Mouse (Mus musculus) embryo, embryonic 10 days (tissue): ENCODE results near the gene Nedd9.

ENCODE experiments used
- DNase-seq: peaks from one replicate; pipeline ENCODE4 v3.0.0-alpha.2; 2015; ENCODE audit warnings: low spot score

Gene Nedd9

DNA sequence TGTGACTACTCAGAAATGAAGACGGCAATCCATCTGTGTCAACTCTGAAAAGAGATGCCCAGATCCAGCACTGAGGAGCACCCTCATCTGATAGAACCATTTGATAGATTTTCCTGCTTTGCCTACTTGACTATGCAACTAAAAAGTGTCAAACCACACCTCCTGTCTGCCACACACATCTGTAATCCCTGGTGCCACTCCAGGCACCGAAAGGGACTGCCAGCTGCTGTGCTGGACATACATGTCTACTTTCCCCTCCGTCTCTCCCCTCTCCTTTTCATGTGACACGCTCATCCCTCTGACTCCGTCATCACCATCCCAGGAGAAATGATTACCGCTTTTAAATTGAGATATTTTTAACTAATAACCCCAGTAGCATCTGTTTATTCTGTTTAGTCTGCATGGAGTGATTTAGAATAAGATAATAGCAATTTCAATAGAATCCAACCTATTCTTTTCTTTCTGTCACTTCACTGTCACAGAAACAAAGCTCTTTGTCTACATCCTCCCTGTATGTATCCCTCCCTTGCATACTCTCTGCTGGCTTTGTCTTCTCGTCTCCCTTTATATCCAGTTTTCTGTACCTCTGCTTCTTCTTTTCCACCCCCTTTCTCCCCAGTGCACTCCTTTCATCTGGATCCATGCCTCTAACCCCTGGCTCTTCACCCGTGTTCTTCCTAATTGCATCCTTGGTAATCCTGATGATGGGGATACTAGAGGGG lies 5.0 kb upstream of the Nedd9 start:
- DNase-seq, result no peak

DNA sequence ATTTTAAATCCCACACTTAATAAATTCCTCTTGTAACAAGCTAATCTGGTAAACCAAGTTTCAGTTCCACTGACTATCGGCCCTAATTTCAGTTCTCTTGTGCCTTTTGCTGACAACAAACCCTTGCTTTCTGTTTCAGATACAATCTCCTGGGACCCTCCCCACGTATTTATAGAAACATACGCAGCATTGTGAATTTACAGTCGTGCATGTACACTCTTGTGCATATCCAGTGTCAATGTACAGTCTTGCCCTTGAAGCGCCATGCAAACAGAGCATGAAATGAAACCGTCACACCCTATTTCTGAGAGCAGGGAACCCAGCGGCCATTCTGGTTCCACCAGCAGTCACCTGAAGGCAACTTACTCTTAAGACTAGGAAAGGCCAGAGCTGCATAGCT lies 4.4 kb upstream of the Nedd9 start:
- no peak for DNase-seq

DNA sequence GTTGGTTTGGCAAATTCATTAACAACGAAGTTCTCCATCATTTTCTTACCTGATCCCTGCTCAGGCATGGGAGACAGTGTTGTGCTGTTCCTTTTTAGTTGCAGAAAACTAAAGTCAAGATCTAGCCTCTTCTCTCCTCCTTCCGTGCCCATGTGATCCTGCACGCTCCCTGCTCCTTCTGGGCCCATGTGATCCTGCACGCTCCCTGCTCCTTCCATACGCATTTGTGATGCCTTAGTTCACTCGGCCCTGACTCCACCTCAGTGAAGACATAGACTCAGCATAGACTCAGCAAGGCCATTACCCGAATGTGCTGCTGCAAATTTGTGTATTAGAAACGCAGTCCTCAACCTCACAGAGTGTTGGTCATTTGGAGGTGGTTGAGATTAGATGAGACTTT lies 3.1 kb upstream of the Nedd9 start:
- no peak for DNase-seq

DNA sequence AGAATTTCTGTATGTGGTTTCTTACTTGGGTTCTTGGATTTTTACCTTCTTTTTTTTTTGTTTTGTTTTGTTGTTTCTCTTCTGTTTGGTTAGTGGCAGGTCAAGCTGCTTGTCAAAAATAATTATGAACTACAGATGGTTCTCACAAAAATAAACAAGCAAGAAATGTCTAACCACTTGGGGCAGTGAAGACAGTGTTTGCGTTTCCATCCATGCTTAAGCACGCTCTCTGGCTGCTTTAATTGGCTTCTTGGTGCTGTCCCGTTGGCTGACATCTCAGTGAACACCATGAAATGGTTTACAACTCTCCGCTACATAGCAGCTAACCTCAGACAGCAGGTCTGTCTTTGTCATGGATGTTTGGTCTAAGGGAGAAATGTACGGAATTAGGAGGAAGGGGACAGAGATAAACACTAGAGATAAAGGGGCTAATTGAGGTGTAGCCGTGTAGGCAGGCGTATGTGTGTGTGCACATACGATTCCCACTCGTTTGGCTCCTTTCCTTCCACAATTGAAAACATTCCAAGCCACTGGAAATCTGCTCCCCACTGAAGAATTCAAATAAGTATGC lies 2.6 kb upstream of the Nedd9 start:
- DNase-seq, result no peak

DNA sequence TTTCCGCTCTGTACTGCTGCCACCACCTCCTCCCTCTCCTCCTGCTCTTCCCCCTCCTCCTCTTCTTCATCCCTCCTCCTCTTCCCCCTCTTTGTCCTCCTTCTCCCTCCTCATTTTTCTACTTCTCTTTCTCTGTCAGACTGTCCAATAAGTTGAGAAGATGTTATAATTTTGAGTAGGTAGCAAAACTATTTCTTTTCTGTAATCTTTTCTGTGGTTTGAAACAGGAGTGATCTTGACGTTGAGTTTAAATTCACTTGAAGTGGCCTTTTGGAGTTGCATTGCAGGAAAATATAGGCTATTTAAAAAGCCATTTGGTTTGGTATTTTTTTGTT lies 214 bp upstream of the Nedd9 start:
- no peak for DNase-seq

DNA sequence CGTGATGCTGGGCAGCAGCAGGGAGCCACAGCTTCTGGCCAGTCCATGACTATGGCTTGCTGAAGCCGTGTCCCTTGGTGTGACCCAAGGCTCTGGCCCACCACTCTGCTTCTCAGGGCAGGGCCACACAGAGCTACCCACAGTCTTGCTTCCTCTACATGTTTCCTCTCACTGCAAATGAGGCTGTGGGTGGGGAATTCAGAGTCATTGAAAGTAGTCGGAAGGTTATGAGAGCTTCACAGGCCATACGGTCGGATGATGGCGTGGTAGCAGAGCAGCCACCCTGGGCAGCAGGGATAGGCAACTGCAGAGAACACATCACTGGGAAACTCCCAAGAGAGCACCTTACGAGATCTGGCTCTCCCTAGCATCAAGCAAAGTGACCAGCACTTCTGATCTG lies 3.2 kb downstream of the Nedd9 start:
- no peak for DNase-seq

DNA sequence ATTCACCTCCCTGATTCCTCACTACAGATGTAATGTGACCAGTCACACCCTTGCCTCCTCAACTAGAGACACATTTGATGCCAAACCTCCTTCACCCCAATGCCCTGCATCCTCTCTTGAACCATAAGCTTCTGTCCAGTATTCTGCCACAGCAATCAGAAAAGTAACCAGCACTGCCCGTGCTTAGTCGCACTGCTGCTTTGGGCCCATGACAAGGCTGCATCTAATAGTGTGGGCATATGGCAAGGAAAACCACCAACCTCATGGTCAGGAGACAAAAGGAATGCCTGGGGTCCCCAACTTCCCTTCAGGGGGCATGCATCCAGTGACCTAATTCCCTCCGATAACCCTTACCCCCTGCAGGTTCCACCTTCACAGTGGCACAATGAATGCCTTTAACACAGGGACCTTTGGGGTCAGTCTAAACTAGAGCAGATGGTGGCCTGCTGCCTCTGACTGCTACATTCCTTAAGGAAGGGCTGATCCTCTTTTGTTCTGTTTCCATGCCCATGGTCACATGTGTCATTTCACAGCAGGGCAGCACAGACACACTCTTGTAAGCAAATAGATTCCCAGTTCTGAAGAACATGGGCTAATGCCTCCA lies 4.7 kb downstream of the Nedd9 start:
- DNase-seq, result peak; percentile 82

DNA sequence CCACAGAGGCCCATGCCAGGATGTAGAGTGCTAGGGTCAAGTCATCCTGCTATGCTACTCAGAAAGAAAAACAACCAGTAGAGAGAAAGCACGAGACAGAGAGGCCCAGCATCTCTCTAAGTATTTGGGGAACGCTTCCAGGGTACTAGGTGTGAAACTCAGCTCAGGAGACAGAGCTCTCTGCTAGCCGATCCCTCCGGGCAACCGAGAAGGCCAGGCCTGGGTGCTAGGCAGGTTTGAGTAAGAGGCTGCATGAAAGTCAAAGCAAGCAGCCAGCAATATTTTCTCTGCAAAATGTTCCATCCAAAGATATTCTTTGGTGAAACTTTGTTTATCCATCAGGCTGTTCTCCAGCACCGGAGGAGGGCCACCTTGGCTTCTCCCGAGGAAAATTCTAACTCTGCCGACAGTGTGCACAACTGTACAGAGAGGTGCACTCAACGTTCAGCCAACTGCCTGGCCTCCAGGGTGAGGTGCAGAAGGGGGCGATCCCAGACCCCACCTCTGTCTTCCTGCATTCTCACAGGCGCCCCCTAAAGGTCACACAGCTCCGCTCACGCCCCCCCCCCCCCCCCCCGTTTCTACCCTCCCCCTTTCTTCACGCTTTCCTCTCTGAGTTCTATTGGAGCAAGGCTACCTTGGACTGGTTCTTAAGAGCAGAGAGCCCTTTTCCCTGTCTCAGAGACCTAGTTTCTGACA lies 7.3 kb downstream of the Nedd9 start:
- no peak for DNase-seq

DNA sequence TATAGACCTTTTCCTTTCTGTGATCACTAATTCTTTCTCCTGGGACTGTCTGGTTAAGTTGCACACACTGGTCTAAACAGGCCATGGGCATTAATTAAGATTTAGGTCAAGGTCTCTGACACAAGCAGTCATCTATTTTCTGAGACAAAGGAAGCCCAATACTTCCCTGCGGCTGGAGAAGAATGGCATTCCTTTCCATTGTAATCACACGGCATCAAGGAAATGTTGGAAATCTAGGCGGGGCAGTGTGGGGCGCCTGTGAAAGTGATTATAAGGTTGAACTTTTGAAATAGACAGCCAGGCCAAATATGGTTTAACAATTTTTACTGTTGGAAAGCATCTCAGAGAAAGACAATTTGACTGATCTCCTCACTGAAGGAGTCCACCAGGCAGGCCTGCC lies 10.9 kb downstream of the Nedd9 start:
- DNase-seq, result peak; percentile 21

DNA sequence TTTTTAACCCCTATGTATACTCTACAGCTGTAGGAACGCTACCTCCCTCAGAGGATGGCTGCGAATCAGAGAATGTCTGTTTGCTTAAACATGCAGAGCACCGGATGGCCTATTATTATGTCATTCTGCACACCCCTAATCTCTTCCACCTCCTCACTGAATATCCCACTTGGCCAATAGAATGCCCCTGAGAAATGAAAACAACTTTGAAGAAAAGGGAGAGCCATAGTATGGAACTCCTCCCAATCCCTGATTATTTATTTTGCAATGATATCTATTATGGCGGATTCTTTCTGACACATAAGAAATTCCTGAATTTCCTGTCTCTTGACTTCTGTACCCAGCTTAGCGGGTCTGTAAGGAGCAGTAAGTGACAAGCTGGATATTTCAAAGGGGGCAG lies 12.8 kb downstream of the Nedd9 start:
- DNase-seq, result no peak

DNA sequence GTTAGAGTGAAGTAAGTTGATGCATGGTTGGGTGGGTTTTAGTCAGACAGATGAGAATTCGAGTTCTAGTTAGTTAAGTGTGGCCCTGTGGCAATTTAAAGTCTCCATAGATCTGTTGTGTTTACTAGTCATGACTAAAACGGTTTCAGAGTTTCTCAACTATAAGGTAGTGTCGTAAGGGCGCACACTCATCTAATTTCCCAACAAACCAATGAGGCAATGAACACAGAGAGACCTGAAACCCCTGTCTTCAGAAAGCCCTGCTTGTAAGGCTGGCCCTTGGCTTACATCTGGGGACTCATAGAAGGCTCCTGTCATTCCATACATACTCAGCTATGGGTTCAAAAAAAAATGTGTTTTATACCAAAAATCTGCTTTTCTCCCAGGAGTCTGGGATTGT lies 13.7 kb downstream of the Nedd9 start:
- DNase-seq, result no peak

DNA sequence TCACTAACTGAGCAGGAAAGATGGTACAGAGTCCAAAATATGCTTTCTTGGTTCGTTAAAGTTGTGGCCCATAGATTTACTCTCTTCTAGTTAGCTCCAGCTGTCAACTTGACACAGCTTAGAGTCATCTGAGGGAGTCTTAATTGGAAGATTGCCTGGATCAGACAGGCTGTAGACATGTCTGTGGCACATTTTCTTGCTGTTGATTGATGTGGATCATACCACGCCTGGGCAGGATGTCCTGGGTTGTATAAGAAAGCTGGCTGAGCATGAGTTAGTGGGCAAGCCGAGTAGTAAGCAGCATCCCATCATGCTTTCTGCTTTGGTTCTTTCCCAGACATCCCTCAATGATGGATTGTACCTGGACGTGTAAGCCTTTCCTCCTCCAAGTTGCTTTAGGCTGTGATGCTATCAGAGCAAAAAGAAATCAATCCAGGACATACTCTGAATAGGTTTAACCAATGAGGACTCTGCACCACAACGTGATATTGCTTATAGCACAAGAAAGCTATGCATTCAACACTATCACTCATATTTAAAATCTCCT lies 14.2 kb downstream of the Nedd9 start:
- no peak for DNase-seq

DNA sequence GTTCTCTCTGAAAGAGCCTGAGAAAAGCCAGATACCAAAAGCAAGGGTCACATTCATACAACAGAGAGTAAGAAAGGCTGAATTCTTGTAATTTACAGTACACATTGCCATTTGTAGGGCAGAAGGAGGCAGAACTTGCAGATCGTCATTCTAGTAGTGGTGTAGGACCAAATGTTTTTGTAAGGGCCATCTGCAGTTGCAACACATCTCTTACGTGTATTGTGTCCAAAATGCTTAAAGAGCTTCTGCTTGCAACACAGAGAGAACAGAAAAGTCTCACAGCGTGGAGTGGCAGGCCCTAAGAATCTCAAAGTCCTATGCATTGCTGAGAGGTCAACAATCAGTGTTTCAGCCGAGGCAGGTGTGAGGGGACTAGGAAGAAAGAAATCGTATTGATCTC lies 18.9 kb downstream of the Nedd9 start:
- no peak for DNase-seq

DNA sequence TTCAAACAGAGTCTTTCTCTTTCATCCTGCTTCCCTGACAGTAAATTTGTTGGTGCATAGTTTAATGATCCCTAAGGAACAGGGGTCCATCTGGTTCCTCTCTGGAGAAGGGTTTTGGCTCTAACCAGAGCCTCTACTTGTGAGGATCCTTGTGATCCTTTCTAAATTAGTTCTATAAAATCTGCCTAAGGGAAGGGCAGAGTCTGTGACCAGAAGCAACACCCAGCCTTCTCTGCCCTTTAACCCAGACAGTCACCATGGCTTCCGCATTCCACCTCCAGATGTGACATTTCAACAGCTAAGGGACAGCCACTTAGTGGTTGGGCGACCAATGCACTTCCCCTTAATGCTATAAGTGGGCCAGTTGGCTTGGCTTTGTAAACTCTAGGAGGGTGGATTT lies 20.1 kb downstream of the Nedd9 start:
- DNase-seq, result no peak

DNA sequence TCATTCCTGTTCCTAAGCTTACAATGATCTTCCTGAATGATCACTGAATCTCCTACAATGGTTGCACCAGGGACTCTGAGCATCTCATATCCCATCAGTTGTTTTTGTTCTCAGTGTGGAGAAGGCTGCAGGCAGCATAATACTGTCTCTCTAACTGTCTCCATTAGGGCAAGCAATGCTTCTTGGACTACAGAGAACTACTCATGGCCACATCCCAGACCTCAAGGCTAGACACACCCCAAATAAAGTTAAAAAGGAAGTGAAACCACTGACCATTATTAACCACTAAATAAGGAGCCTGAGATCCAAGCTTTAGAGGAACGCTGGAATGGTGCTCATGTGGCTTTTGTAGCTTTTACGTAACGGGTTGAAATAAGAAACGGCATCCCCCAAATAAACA lies 20.5 kb downstream of the Nedd9 start:
- no peak for DNase-seq

DNA sequence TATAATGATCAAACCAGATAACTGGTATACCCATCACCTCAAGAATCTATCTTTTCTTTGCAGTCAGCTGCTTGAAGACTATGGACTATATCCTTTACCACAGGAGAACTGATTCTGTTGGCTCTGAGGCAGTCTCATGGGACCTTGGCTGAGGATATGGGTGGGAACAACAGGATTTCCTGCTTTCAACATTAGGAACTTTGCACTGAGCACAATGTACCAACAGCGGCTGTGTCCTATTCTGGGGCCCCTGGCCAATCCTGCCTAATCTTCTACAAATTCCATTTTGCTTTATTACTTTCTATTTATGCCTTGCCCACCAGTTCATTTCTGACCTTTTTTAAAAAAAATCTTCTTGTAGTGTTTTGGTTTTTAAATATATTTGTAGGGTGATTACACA lies 21.0 kb downstream of the Nedd9 start:
- no peak for DNase-seq

DNA sequence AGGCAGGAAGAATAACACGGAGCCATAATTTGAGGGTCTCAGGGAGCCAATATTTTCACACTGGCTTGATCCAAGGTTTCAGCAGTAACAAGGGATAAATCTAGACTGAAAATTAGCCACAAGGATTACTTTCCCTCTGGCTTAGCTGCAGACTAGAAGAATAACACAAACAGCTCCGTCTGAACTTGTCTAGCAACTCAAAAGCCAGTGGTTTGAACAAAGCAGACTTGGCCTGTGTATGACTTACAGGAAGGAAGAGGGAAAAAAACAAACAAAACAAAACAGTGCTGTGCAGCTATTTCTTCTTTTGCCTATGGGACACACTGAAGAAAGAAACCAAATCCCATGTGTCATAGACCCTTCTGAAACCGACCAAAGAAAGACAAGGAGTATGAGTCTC lies 25.7 kb downstream of the Nedd9 start:
- no peak for DNase-seq

DNA sequence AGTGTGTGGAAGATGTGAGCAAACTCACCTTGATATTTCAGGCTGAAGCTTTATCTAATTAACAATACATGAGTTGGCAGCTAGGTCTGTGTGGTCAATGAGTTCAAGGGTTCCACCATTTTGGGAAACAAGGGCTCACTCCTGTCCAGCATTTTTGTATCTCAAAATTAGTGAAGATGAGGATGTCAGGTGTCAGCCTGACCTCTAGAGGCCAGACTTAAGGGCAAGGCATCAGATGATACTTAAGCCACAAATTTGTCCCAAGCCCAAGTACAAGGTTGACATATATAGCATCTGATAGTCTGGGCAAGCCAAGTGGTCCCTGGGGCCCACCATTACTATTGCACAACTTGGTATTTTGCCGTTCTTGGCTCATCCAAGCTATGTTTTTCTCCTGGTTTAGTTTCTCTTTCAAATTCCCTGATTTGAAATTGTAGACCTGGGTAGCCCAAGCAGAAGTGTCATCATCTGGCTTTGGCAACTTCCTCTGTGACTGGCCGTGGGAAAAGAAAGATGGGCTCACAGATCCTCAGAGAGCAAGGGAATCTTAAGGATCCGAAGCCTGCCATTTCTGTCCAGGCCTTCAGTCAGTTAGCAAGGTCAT lies 27.4 kb downstream of the Nedd9 start:
- no peak for DNase-seq

DNA sequence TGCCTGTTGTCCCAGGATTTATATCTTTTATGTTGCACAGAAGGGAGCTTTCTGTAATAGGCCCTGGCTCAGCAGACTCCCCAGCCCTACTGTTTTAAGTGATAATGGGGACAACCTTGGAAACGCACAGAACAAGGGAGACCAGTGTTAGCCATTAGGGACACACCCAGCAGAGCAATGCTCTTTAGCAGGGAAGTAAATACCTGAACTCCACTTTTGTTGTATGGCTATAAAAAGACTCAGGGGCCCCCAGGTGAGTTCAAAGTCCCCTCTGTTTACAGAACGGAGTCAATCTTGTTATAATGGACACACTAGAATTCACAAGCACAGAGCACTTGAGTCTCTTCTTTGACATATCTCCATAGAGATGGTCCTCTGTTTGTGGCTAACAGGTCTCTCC lies 28.5 kb downstream of the Nedd9 start:
- DNase-seq, result no peak

DNA sequence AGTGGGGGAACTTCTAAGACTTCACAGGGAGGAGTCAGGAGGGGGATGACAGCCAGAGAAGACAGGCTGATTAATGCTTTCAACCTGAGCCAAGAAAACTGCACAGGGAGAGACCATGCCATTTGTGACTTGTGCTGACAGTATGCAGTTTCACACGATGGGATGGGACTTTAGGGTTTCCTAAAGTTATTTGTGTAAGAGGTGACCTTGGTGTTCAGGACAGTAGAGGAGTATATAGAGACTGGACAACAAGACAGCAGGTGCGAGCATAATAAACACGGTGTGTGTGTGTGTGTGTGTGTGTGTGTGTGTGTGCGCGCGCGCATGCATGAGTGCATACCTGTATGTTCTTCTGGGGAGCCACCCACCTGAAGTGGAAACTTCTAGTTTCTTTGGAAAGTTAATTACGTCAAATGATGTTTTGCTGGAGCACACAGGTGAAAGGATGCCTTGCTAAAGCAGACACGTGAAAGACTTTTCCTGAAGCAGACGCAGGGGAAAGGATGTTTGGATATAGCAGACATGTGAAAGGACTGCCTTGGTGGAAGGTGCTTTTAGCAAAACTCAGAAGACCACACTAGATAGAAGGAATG lies 29.3 kb downstream of the Nedd9 start:
- DNase-seq, result no peak

DNA sequence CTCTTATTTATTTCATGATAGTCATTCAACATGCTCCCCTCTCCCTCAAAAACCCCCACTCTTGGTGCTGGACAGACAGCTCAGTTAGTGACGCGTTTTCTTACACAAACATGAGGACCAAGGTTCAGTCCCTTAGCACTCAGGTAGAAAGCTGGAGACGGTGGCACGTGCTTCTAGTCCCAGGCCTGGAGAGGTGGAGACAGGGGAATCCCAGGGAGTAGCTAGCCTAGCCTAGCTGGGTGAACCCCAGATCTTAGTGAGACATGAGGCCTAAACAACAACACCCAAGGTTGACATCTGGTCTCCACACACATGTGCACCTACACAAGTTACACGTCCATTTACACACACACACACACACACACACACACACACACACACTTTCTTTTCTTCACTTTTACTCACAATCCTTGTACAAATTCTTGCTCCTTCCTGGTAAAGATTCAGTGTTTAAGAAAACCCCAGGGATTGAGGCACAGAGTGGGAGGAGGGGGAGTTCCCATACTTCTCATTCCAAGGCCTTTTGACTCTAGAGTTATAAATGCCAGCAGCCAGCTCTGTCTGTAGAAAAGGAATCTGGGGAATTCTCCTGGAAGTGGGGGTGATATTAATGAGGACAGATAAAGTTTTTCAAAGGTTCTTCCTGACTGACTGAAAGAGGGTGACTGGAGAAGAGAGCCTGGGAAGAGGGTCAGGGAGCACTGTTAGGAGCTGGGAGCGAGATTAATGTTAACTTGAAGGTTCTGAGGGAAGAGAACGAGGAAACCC lies 29.9 kb downstream of the Nedd9 start:
- DNase-seq, result peak; percentile 46
